Comparison of ENCODE assay signal across 18 mouse cellular contexts in genomic region chr17:86176722-86177121, GRCm38 (mm10).
"Had no signal": no experiment of that assay in that cellular context is flagged by ENCODE, and none has a peak within 500 bp of the region (broad histone marks: within the 10 kb centered on the region; RNA-seq: fewer than 3 reads in every experiment).

No protein-coding gene starts in this region.

- H3K36me3 ChIP-seq: liver, embryonic 13.5 days; midbrain, embryonic 12.5 days; midbrain, embryonic 15.5 days had no signal

- H3K27me3 ChIP-seq: liver, embryonic 13.5 days; midbrain, embryonic 12.5 days; midbrain, embryonic 15.5 days; neural tube, embryonic 13.5 days had no signal

- H3K27ac ChIP-seq: kidney, postnatal 0 days; layer of hippocampus, adult 2 months; liver, embryonic 13.5 days; midbrain, embryonic 12.5 days; midbrain, embryonic 15.5 days; neural tube, embryonic 13.5 days had no signal

- H3K9ac ChIP-seq: liver, embryonic 13.5 days; midbrain, embryonic 12.5 days; midbrain, embryonic 15.5 days; neural tube, embryonic 13.5 days had no signal

- DNase-seq: kidney, adult 8-10 months; kidney, postnatal 25 days; layer of hippocampus, adult 9-11 months; liver, embryonic 13.5 days; lung, adult 2 months; lung, postnatal 14 days; lung, postnatal 4 days; retina, postnatal 1 day; right cerebral cortex, postnatal 25 days; spleen, adult 18-20 months; thymus, adult 2 months; thymus, postnatal 14 days; thymus, postnatal 4 days had no signal

- H3K4me1 ChIP-seq: liver, embryonic 13.5 days; midbrain, embryonic 12.5 days had no signal

- H3K4me3 ChIP-seq: layer of hippocampus, adult 2 months; liver, embryonic 13.5 days; midbrain, embryonic 12.5 days; midbrain, embryonic 15.5 days; neural tube, embryonic 13.5 days had no signal

- ATAC-seq: midbrain, embryonic 15.5 days had no signal

- H3K9me3 ChIP-seq: liver, embryonic 13.5 days; midbrain, embryonic 12.5 days; midbrain, embryonic 15.5 days had no signal
